Mouse (Mus musculus): ENCODE data around the gene Vps52. TPM values are rescaled to one million over a fixed set of nuclear protein-coding genes. Genes with fewer than 3 reads are reported as not detected.
A peak's percentile ranks its signal among the peaks of the same experiment; 100 is the strongest.

Vps52 gene
- polyA plus RNA-seq, 1 experiment: 58.0 TPM

DNA sequence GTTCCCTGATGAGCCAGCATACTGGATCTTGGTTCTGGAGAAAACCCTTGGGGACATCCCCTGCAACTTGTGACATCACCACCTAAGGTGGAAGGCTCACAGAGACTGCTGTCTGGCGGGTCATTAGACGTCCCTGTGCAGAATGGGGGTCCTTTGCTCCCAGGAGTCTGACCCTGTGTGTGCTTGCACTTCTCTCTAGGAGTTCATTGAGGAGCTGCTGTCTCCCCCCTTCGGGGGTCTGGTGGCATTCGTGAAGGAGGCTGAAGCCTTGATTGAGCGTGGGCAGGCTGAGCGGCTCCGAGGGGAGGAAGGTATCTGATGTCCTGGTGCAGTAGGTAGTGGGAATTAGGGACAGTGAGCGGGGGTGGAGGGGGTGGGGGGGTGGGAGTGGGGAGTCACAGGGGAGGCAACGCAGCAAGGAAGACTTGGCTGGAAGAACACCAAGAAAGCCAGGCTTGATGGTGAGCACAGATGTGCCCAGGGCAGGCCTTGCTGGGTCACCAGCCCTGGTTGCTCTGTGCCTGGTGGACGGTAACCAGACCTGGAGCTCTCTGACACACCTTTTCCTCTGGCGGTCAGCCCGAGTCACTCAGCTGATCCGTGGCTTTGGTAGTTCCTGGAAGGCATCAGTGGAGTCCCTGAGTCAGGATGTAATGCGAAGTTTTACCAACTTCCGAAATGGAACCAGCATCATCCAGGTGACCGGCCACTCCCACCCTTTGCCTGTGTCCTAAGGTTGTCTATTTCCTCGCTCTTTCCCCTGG is 9.7 kb downstream of the Vps52 start:
- no peak overlapping the region for H3K4me3 ChIP-seq (ENCODE audit: extremely low read depth, insufficient read depth, insufficient read length)
- H3K4me1 ChIP-seq (ENCODE audit: control insufficient read depth, insufficient read depth, insufficient read length): no peaks in the 10 kb centered on the region
- DNase-seq (ENCODE audit: low read depth in 1 of 2, low spot score in 2 of 2): no peak
- H3K36me3 ChIP-seq (ENCODE audit: control insufficient read depth, insufficient read depth, low read length): peaks cover 26% of the 10 kb centered on the region
- no peak overlapping the region for H3K27ac ChIP-seq (ENCODE audit: insufficient read depth, low read length)
- TF ChIP-seq CTCF (IDR thresholded peaks at IDR 0.05; ENCODE audit: extremely low read depth, insufficient read depth, insufficient read length, insufficient replicate concordance) (no peak), POLR2A (IDR thresholded peaks at IDR 0.05; ENCODE audit: low read depth, low read length) (no peak)
- no peaks in the 10 kb centered on the region for H3K27me3 ChIP-seq (ENCODE audit: control insufficient read depth, insufficient read depth, low read length)
- 92% methylated on average over 17 of the region's 17 CpGs for WGBS

DNA sequence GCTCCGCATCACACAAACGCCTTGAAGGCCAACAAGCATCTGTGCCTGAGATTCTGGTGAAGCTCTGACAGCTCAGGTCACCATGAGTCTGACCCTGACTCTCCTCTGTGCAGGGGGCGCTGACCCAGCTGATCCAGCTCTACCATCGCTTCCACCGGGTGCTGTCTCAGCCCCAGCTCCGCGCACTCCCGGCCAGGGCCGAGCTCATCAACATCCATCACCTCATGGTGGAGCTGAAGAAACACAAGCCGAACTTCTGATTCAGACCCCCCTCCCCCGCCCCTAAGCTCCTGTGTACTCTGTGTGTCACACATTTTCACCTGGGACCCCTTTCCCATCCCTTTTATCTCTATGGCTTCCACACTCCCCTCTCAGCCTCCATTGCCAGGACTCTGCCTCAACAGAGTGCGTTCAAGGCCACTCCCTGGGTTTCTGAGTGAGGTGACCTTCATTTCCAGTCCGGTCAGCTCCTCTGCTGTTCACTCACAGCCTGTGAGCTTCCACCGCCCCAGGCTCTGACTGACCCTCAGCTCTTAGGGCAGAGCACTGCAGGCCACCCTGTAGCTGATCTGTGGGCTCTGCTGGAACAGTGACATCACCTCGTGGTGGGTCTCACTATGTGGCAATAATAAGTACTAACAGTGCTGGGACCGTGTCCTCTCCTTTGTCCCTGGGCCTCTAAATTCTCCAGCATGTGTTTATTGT is 10.4 kb downstream of the Vps52 start:
- Histone ChIP-seq H3K4me3 (ENCODE audit: extremely low read depth, insufficient read depth, insufficient read length) (no peak overlapping the region), H3K4me1 (ENCODE audit: control insufficient read depth, insufficient read depth, insufficient read length) (no peaks in the 10 kb centered on the region), H3K27ac (ENCODE audit: insufficient read depth, low read length) (no peak overlapping the region), H3K36me3 (ENCODE audit: control insufficient read depth, insufficient read depth, low read length) (peaks cover 22% of the 10 kb centered on the region), H3K27me3 (ENCODE audit: control insufficient read depth, insufficient read depth, low read length) (no peaks in the 10 kb centered on the region)
- 93% methylated on average over 16 of the region's 16 CpGs for WGBS
- no peak for DNase-seq (ENCODE audit: low read depth in 1 of 2, low spot score in 2 of 2)
- TF ChIP-seq CTCF (IDR thresholded peaks at IDR 0.05; ENCODE audit: extremely low read depth, insufficient read depth, insufficient read length, insufficient replicate concordance) (no peak), POLR2A (IDR thresholded peaks at IDR 0.05; ENCODE audit: low read depth, low read length) (no peak)

GRCm38 (mm10) chr17:33968489-33968888 is 12.9 kb downstream of the Vps52 start:
- H3K27me3 ChIP-seq (ENCODE audit: control insufficient read depth, insufficient read depth, low read length): no peaks in the 10 kb centered on the region
- 2% methylated on average over 9 of the region's 9 CpGs for WGBS
- no peak overlapping the region for H3K4me3 ChIP-seq (ENCODE audit: extremely low read depth, insufficient read depth, insufficient read length)
- no peak for TF ChIP-seq POLR2A (IDR thresholded peaks at IDR 0.05; ENCODE audit: low read depth, low read length)
- peak; percentile 93 for TF ChIP-seq CTCF (IDR thresholded peaks at IDR 0.05; ENCODE audit: extremely low read depth, insufficient read depth, insufficient read length, insufficient replicate concordance)
- H3K4me1 ChIP-seq (ENCODE audit: control insufficient read depth, insufficient read depth, insufficient read length): no peaks in the 10 kb centered on the region
- no peak overlapping the region for H3K27ac ChIP-seq (ENCODE audit: insufficient read depth, low read length)
- H3K36me3 ChIP-seq (ENCODE audit: control insufficient read depth, insufficient read depth, low read length): peaks cover 8% of the 10 kb centered on the region
- peak; percentile 69 to 73 for DNase-seq (ENCODE audit: low read depth in 1 of 2, low spot score in 2 of 2)

DNA sequence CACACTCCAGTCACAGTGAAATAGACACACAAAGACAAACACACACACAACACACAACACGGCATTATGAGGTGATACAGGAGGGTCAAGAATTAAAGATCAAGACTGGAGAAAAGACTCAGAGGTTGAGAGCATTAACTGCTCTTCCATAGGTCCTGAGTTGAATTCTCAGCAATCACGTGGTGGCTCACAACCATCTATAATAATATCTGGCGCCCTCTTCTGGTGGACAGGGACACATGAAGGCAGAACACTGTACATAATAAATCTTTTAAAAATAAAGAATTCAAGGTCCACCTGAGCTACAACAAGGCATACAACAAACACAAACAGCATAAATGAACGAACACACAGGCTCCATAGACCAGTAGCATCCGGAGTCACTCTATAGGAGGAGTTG is 13.3 kb downstream of the Vps52 start:
- Histone ChIP-seq H3K4me3 (ENCODE audit: extremely low read depth, insufficient read depth, insufficient read length) (no peak overlapping the region), H3K27me3 (ENCODE audit: control insufficient read depth, insufficient read depth, low read length) (no peaks in the 10 kb centered on the region), H3K36me3 (ENCODE audit: control insufficient read depth, insufficient read depth, low read length) (peaks cover 9% of the 10 kb centered on the region), H3K27ac (ENCODE audit: insufficient read depth, low read length) (no peak overlapping the region), H3K4me1 (ENCODE audit: control insufficient read depth, insufficient read depth, insufficient read length) (no peaks in the 10 kb centered on the region)
- peak in 1 of 2 experiments; percentile 72 for DNase-seq (ENCODE audit: low read depth in 1 of 2, low spot score in 2 of 2)
- WGBS: 32% methylated on average over 5 of the region's 5 CpGs
- TF ChIP-seq CTCF (IDR thresholded peaks at IDR 0.05; ENCODE audit: extremely low read depth, insufficient read depth, insufficient read length, insufficient replicate concordance): peak; percentile 16; the same call in 1 of the 2 replicates
- TF ChIP-seq POLR2A (IDR thresholded peaks at IDR 0.05; ENCODE audit: low read depth, low read length): no peak

DNA sequence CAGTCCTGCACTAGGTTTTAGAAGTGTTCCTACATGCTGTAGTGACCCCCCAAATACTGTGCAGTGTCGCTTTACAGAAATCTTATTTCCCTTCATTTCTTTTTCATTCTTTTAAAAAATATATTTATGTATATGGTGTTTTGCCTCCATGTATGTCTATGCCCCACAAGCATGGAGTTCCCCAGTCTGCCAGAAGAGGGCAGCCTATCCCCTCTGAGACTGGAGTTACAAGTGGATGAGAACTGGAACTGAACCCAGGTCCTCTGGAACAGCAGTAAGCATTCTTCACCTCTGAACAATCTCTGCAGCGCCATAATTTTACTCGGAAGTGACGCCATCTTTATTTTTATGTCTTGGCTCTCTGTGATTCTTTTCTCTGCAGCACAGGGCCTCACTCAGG is 13.8 kb downstream of the Vps52 start:
- H3K27me3 ChIP-seq (ENCODE audit: control insufficient read depth, insufficient read depth, low read length): no peaks in the 10 kb centered on the region
- WGBS: 87% methylated on average over 4 of the region's 4 CpGs
- H3K4me3 ChIP-seq (ENCODE audit: extremely low read depth, insufficient read depth, insufficient read length): no peak overlapping the region
- H3K36me3 ChIP-seq (ENCODE audit: control insufficient read depth, insufficient read depth, low read length): peaks cover 9% of the 10 kb centered on the region
- H3K27ac ChIP-seq (ENCODE audit: insufficient read depth, low read length): no peak overlapping the region
- no peak for DNase-seq (ENCODE audit: low read depth in 1 of 2, low spot score in 2 of 2)
- no peaks in the 10 kb centered on the region for H3K4me1 ChIP-seq (ENCODE audit: control insufficient read depth, insufficient read depth, insufficient read length)
- TF ChIP-seq CTCF (IDR thresholded peaks at IDR 0.05; ENCODE audit: extremely low read depth, insufficient read depth, insufficient read length, insufficient replicate concordance) (no peak), POLR2A (IDR thresholded peaks at IDR 0.05; ENCODE audit: low read depth, low read length) (no peak)

GRCm38 (mm10) chr17:33972691-33973090 is 17.1 kb downstream of the Vps52 start:
- no peak for DNase-seq (ENCODE audit: low read depth in 1 of 2, low spot score in 2 of 2)
- Histone ChIP-seq H3K4me1 (ENCODE audit: control insufficient read depth, insufficient read depth, insufficient read length) (peaks cover 2% of the 10 kb centered on the region), H3K27ac (ENCODE audit: insufficient read depth, low read length) (no peak overlapping the region), H3K27me3 (ENCODE audit: control insufficient read depth, insufficient read depth, low read length) (no peaks in the 10 kb centered on the region), H3K36me3 (ENCODE audit: control insufficient read depth, insufficient read depth, low read length) (peaks cover 5% of the 10 kb centered on the region; the same call in 1 of the 2 replicates), H3K4me3 (ENCODE audit: extremely low read depth, insufficient read depth, insufficient read length) (no peak overlapping the region)
- TF ChIP-seq POLR2A (IDR thresholded peaks at IDR 0.05; ENCODE audit: low read depth, low read length): no peak
- no peak for TF ChIP-seq CTCF (IDR thresholded peaks at IDR 0.05; ENCODE audit: extremely low read depth, insufficient read depth, insufficient read length, insufficient replicate concordance)
- 21% methylated on average over 1 of the region's 1 CpGs for WGBS

All from spleen, adult 2 months (tissue).